Mouse (Mus musculus) kidney, adult 2 months (tissue): ENCODE measurements around the gene Stambp. TPM values are rescaled to one million over a fixed set of nuclear protein-coding genes. Genes with fewer than 3 reads are reported as not detected.

ENCODE experiments used
- DNase-seq: peaks from one replicate; pipeline ENCODE4 v3.0.0; 2021
- H3K27ac ChIP-seq: fragments of 200-500 bp; 2 replicates; pipeline ENCODE4 v1.5.1; 2012; ENCODE audit warnings: low read depth, low read length, control low read depth, inconsistent platforms; ENCODE audit not compliant: insufficient read depth
- H3K27me3 ChIP-seq: fragments of 200-500 bp; replicated peaks from 2 replicates; pipeline ENCODE4 v1.6.1; 2012; ENCODE audit warnings: mild to moderate bottlenecking, moderate library complexity, low read length, inconsistent platforms; ENCODE audit not compliant: control insufficient read depth, insufficient read depth
- H3K36me3 ChIP-seq: fragments of 200-500 bp; 2 replicates; pipeline ENCODE4 v1.6.1; 2012; ENCODE audit warnings: mild to moderate bottlenecking, moderate library complexity, low read length, inconsistent platforms; ENCODE audit not compliant: control insufficient read depth, insufficient read depth
- H3K4me1 ChIP-seq: fragments of 200-500 bp; 2 replicates; pipeline ENCODE4 v1.6.1; 2011; ENCODE audit warnings: low read length; ENCODE audit not compliant: control insufficient read depth, insufficient read depth
- H3K4me3 ChIP-seq: fragments of 200-500 bp; 2 replicates; pipeline ENCODE4 v1.5.1; 2011; ENCODE audit warnings: mild to moderate bottlenecking, low read depth, low read length, control low read depth; ENCODE audit not compliant: insufficient read depth
- CTCF ChIP-seq: fragments of 200-500 bp; conservative IDR thresholded peaks from 2 replicates; pipeline ENCODE4 v1.5.1; 2011; ENCODE audit warnings: low read depth, mild to moderate bottlenecking, control low read depth, low read length, moderate library complexity, mixed read lengths; ENCODE audit not compliant: insufficient read depth, insufficient read length
- POLR2A ChIP-seq: fragments of 200-500 bp; IDR thresholded peaks from one replicate; pipeline ENCODE4 v1.6.1; 2011; ENCODE audit warnings: low read depth, low read length, control low read depth
- WGBS: fragments of 180-500 bp; shearing (Covaris S2); methylation state at CpG from one replicate; pipeline ENCODE4 v1.1.7; 2018; 5-methylcytosine and 5-hydroxymethylcytosine counted together
- polyA plus RNA-seq: library from polyadenylated mRNA; depleted of rRNA; stranded (reverse); fragments of >200 nt; gene quantifications from 2 replicates; pipeline ENCODE4 v1.2.3, GENCODE M21; 2012; rRNA removed

Stambp gene
- polyA plus RNA-seq, 1 experiment, result 13.9 TPM

- Histone ChIP-seq H3K27ac (peak overlapping the region; percentile 86), H3K27me3 (no peaks in the 10 kb centered on the region), H3K36me3 (no peaks in the 10 kb centered on the region), H3K4me3 (no peak overlapping the region), H3K4me1 (peaks cover 24% of the 10 kb centered on the region)
- TF ChIP-seq POLR2A (no peak), CTCF (no peak)
- WGBS, result 32% methylated on average over 9 of the region's 9 CpGs
- DNase-seq, result peak; percentile 34
Measured at GRCm38 (mm10) chr6:83501524-83502310, 70.8 kb downstream of the Stambp start.

GRCm38 (mm10) chr6:83500462-83500861 is 72.1 kb downstream of the Stambp start:
- TF ChIP-seq CTCF (peak; percentile 39), POLR2A (no peak)
- H3K27me3 ChIP-seq, result no peaks in the 10 kb centered on the region
- no peak overlapping the region for H3K4me3 ChIP-seq
- DNase-seq, result no peak
- H3K4me1 ChIP-seq, result peaks cover 21% of the 10 kb centered on the region
- H3K27ac ChIP-seq, result no peak overlapping the region
- H3K36me3 ChIP-seq, result no peaks in the 10 kb centered on the region
- 64% methylated on average over 3 of the region's 3 CpGs for WGBS

- 95% methylated on average over 10 of the region's 10 CpGs for WGBS
- TF ChIP-seq POLR2A, result no peak
- no peak for TF ChIP-seq CTCF
Measured at GRCm38 (mm10) chr6:83499078-83499477, 73.5 kb downstream of the Stambp start.

GRCm38 (mm10) chr6:83496753-83497710 is 75.5 kb downstream of the Stambp start:
- no peaks in the 10 kb centered on the region for H3K27me3 ChIP-seq
- peak; percentile 82 for DNase-seq

More at GRCm38 (mm10) chr6:83499078-83499477, 73.5 kb downstream of the Stambp start:
- Histone ChIP-seq H3K4me1 (peaks cover 21% of the 10 kb centered on the region), H3K4me3 (no peak overlapping the region), H3K27ac (no peak overlapping the region), H3K36me3 (no peaks in the 10 kb centered on the region), H3K27me3 (no peaks in the 10 kb centered on the region)
- no peak for DNase-seq

GRCm38 (mm10) chr6:83496009-83496752 is 76.3 kb downstream of the Stambp start:
- TF ChIP-seq POLR2A, result no peak
- TF ChIP-seq CTCF, result no peak
- H3K27me3 ChIP-seq, result no peaks in the 10 kb centered on the region
- no peaks in the 10 kb centered on the region for H3K36me3 ChIP-seq
- no peak overlapping the region for H3K27ac ChIP-seq
- H3K4me1 ChIP-seq, result peaks cover 5% of the 10 kb centered on the region
- WGBS, result 71% methylated on average over 9 of the region's 9 CpGs
- DNase-seq, result no peak
- H3K4me3 ChIP-seq, result no peak overlapping the region

More at GRCm38 (mm10) chr6:83496753-83497710, 75.5 kb downstream of the Stambp start:
- H3K36me3 ChIP-seq, result no peaks in the 10 kb centered on the region
- WGBS, result 61% methylated on average over 22 of the region's 22 CpGs
- no peak for TF ChIP-seq POLR2A
- TF ChIP-seq CTCF, result no peak
- H3K4me1 ChIP-seq, result peaks cover 13% of the 10 kb centered on the region
- H3K27ac ChIP-seq, result peak overlapping the region; percentile 6; the same call in 1 of the 2 replicates
- H3K4me3 ChIP-seq, result no peak overlapping the region

Other genes starting within 250 kb of the Stambp start
- 2.3 and 2.4 TPM in 2 replicates for gene Mthfd2, start 246.8 kb downstream of the Stambp start, polyA plus RNA-seq
- 17.9 and 23.5 TPM in 2 replicates for gene Mob1a, start 246.7 kb downstream of the Stambp start, polyA plus RNA-seq
- gene Bola3, start 223.6 kb downstream of the Stambp start, polyA plus RNA-seq, result 85.2 and 125 TPM in 2 replicates
- 7.1 and 8.0 TPM in 2 replicates for gene Tet3, start 113.6 kb downstream of the Stambp start, polyA plus RNA-seq
- gene Dguok, start 65.8 kb downstream of the Stambp start, polyA plus RNA-seq, result 50.0 and 50.5 TPM in 2 replicates
- 2.0 and 10.5 TPM in 2 replicates for gene Actg2, start 36.5 kb downstream of the Stambp start, polyA plus RNA-seq
- not detected in 2 replicates for gene Clec4f, start 83.5 kb upstream of the Stambp start, polyA plus RNA-seq
- gene Cd207, start 105.1 kb upstream of the Stambp start, polyA plus RNA-seq, result 0.19 and 0.28 TPM in 2 replicates
- not detected in 2 replicates for gene Vax2, start 138.5 kb upstream of the Stambp start, polyA plus RNA-seq
- gene Atp6v1b1, start 170.3 kb upstream of the Stambp start, polyA plus RNA-seq, result 137 and 154 TPM in 2 replicates
- 0.14 TPM in 2 replicates for gene Ankrd53, start 189.9 kb upstream of the Stambp start, polyA plus RNA-seq
- gene Tex261, start 203.1 kb upstream of the Stambp start, polyA plus RNA-seq, result 156 and 169 TPM in 2 replicates
- gene Nagk, start 222.3 kb upstream of the Stambp start, polyA plus RNA-seq, result 32.2 and 38.6 TPM in 2 replicates